Mouse (Mus musculus): ENCODE data around the gene Ctsk. TPM values are rescaled to one million over a fixed set of nuclear protein-coding genes. Genes with fewer than 3 reads are reported as not detected.
"Not testable (repeated sequence)": the region's sequence is repeated elsewhere in the genome, so short reads cannot be mapped to it uniquely, and the experiment has no call there.

The Ctsk gene
- total RNA-seq, 2 experiments from 2014 or later, result 8.9 to 12.9 TPM

- DNase-seq, result no peak
Measured at GRCm38 (mm10) chr3:95524673-95525072, 25.6 kb downstream of the Ctsk start.

GRCm38 (mm10) chr3:95526111-95526510, 27.1 kb downstream of the Ctsk start:
- DNase-seq, result no peak

- DNase-seq, result no peak
Measured at GRCm38 (mm10) chr3:95526622-95527211, 27.7 kb downstream of the Ctsk start, which contains the start of gene Ctss. Ctss (plus strand) TSS chr3:95526786.

- DNase-seq, result no peak
Measured at GRCm38 (mm10) chr3:95529814-95530213, 30.8 kb downstream of the Ctsk start.

- DNase-seq, result no peak
Measured at GRCm38 (mm10) chr3:95531025-95531424, 32.0 kb downstream of the Ctsk start.

- DNase-seq, result no peak
Measured at GRCm38 (mm10) chr3:95533364-95533763, 34.3 kb downstream of the Ctsk start.

- DNase-seq, result no peak
Measured at GRCm38 (mm10) chr3:95534927-95535326, 35.9 kb downstream of the Ctsk start.

GRCm38 (mm10) chr3:95538936-95539335, 39.9 kb downstream of the Ctsk start:
- DNase-seq, result no peak

GRCm38 (mm10) chr3:95539837-95540236, 40.8 kb downstream of the Ctsk start:
- DNase-seq, result no peak

- not testable (repeated sequence) for DNase-seq
Measured at GRCm38 (mm10) chr3:95541186-95541585, 42.1 kb downstream of the Ctsk start.

- DNase-seq, result no peak
Measured at GRCm38 (mm10) chr3:95542171-95542570, 43.1 kb downstream of the Ctsk start.

- no peak for DNase-seq
Measured at GRCm38 (mm10) chr3:95542981-95543380, 43.9 kb downstream of the Ctsk start.

- no peak for DNase-seq
Measured at GRCm38 (mm10) chr3:95550176-95550575, 51.1 kb downstream of the Ctsk start.

- no peak for DNase-seq
Measured at GRCm38 (mm10) chr3:95553986-95554385, 54.9 kb downstream of the Ctsk start.

Other genes starting within 250 kb of the Ctsk start
- not detected for gene Bnipl, start 248.1 kb upstream of the Ctsk start, total RNA-seq (2021)
- gene Mindy1, start 217.9 kb upstream of the Ctsk start, total RNA-seq (2021), result 10 to 100 TPM; 19.9 to 22.8 TPM
- gene Prune1, start 217.2 kb upstream of the Ctsk start, total RNA-seq (2021), result 10 to 100 TPM; 36.5 to 38.3 TPM
- gene Anxa9, start 192.1 kb upstream of the Ctsk start, total RNA-seq (2021), result under 1 TPM; 0.15 to 0.27 TPM
- 10 to 100 TPM; 20.3 to 21.7 TPM for gene Cers2, start 184.5 kb upstream of the Ctsk start, total RNA-seq (2021)
- gene Setdb1, start 142.1 kb upstream of the Ctsk start, total RNA-seq (2021), result 10 to 100 TPM; 10.2 to 11.8 TPM
- gene 4930558C23Rik, start 96.4 kb upstream of the Ctsk start, total RNA-seq (2021), result not detected
- 10 to 100 TPM; 33.8 to 39.3 TPM for gene Arnt, start 64.9 kb upstream of the Ctsk start, total RNA-seq (2021)
- gene Ctss, start 27.5 kb downstream of the Ctsk start, total RNA-seq (2021), result 1 to 10 TPM; 3.2 to 3.3 TPM
- not detected for gene Hormad1, start 60.4 kb downstream of the Ctsk start, total RNA-seq (2021)
- 10 to 100 TPM; 10.2 to 11.0 TPM for gene Golph3l, start 89.7 kb downstream of the Ctsk start, total RNA-seq (2021)
- 10 to 100 TPM; 92.1 to 93.9 TPM for gene Ensa, start 125.7 kb downstream of the Ctsk start, total RNA-seq (2021)
- 100 to 1,000 TPM; 111 to 133 TPM for gene Mcl1, start 159.5 kb downstream of the Ctsk start, total RNA-seq (2021)
- gene Adamtsl4, start 188.7 kb downstream of the Ctsk start, total RNA-seq (2021), result 10 to 100 TPM; 21.3 to 37.2 TPM
- gene Ecm1, start 240.3 kb downstream of the Ctsk start, total RNA-seq (2021), result 10 to 100 TPM; 14.0 to 26.6 TPM

Measured in gastrocnemius, postnatal 25 days (tissue).